Mouse (Mus musculus) small intestine, adult 2 months (tissue): Measurements from ENCODE around the gene Scn2a.

Source experiments
- CTCF ChIP-seq: fragments of 200-500 bp; IDR thresholded peaks from 2 replicates; pipeline ENCODE4 v1.5.1; 2012; ENCODE audit warnings: low read depth, mild to moderate bottlenecking, control low read depth, inconsistent platforms, low read length, moderate library complexity, mixed read lengths; ENCODE audit not compliant: insufficient replicate concordance, insufficient read length; ENCODE audit errors: extremely low read depth
- POLR2A ChIP-seq: fragments of 200-500 bp; IDR thresholded peaks from 2 replicates; pipeline ENCODE4 v1.6.1; 2012; ENCODE audit warnings: low read depth, mild to moderate bottlenecking, control low read depth, inconsistent platforms, low read length, moderate library complexity

GRCm38 (mm10) chr2:65663892-65664291, 43.3 kb downstream of the Scn2a start:
- TF ChIP-seq POLR2A (no peak), CTCF (no peak)
